Mouse (Mus musculus) heart, postnatal 25 days (tissue): ENCODE data around the gene Trim61. TPM values are rescaled to one million over a fixed set of nuclear protein-coding genes. Genes with fewer than 3 reads are reported as not detected.

Experiments used
- DNase-seq: peaks from one replicate; pipeline ENCODE4 v3.0.0; 2022; ENCODE audit warnings: low spot score
- intact Hi-C: fragments of 180-260 bp; cut with DNase I; formaldehyde crosslinking; loops from one replicate; pipeline ENCODE4 v1.15.1; 2025
- total RNA-seq, 2 experiments: library from RNA; stranded (reverse); gene quantifications; 2 replicates each; pipeline ENCODE4 v1.2.3; 2021

Trim61 gene
- not detected for total RNA-seq

GRCm38 (mm10) chr8:65018423-65018822 lies at the start of gene Trim61, which contains the start of gene Trim60:
Gene Trim61, minus strand, starts transcription at chr8:65018523.
Gene Trim60, minus strand, starts transcription at chr8:65018584.
- intact Hi-C loops = no loop called here
- no peak for DNase-seq

GRCm38 (mm10) chr8:65067694-65068472 lies 49.6 kb upstream of the Trim61 start:
- DNase-seq = no peak
- intact Hi-C loops = no loop called here

GRCm38 (mm10) chr8:65067031-65067430 lies 48.7 kb upstream of the Trim61 start:
- intact Hi-C loops = no loop called here
- DNase-seq = no peak

GRCm38 (mm10) chr8:65065622-65066021 lies 47.3 kb upstream of the Trim61 start:
- intact Hi-C loops = no loop called here
- no peak for DNase-seq

GRCm38 (mm10) chr8:65064071-65064470 lies 45.7 kb upstream of the Trim61 start:
- DNase-seq = no peak
- intact Hi-C loops = no loop called here

- intact Hi-C loops = no loop called here
- no peak for DNase-seq
Observed at GRCm38 (mm10) chr8:65062195-65062594, 43.9 kb upstream of the Trim61 start.

GRCm38 (mm10) chr8:65056722-65057121 lies 38.4 kb upstream of the Trim61 start:
- intact Hi-C loops = no loop called here
- no peak for DNase-seq

- no peak for DNase-seq
- intact Hi-C loops = no loop called here
Observed at GRCm38 (mm10) chr8:65053968-65054367, 35.6 kb upstream of the Trim61 start.

GRCm38 (mm10) chr8:65053554-65053953 lies 35.2 kb upstream of the Trim61 start:
- intact Hi-C loops = no loop called here
- no peak for DNase-seq

- intact Hi-C loops = no loop called here
- no peak for DNase-seq
Observed at GRCm38 (mm10) chr8:65047801-65048200, 29.5 kb upstream of the Trim61 start.

- DNase-seq = no peak
- intact Hi-C loops = no loop called here
Observed at GRCm38 (mm10) chr8:65047193-65047592, 28.9 kb upstream of the Trim61 start.

- DNase-seq = no peak
- intact Hi-C loops = no loop called here
Observed at GRCm38 (mm10) chr8:65046565-65046964, 28.2 kb upstream of the Trim61 start.

- intact Hi-C loops = no loop called here
- DNase-seq = no peak
Observed at GRCm38 (mm10) chr8:65037117-65037533, 18.8 kb upstream of the Trim61 start, which contains the start of gene Apela. Gene Apela, minus strand, starts transcription at chr8:65037336.

GRCm38 (mm10) chr8:65034136-65034535 lies 15.8 kb upstream of the Trim61 start:
- DNase-seq = no peak

GRCm38 (mm10) chr8:65033056-65033455 lies 14.7 kb upstream of the Trim61 start:
- intact Hi-C loops = no loop called here
- no peak for DNase-seq

More at GRCm38 (mm10) chr8:65034136-65034535, 15.8 kb upstream of the Trim61 start:
- intact Hi-C loops = no loop called here

GRCm38 (mm10) chr8:65032107-65032506 lies 13.8 kb upstream of the Trim61 start:
- intact Hi-C loops = no loop called here

GRCm38 (mm10) chr8:65030735-65031485 lies 12.6 kb upstream of the Trim61 start:
- intact Hi-C loops = no loop called here
- DNase-seq = no peak

More at GRCm38 (mm10) chr8:65032107-65032506, 13.8 kb upstream of the Trim61 start:
- no peak for DNase-seq

- no peak for DNase-seq
- intact Hi-C loops = no loop called here
Observed at GRCm38 (mm10) chr8:65029776-65030175, 11.5 kb upstream of the Trim61 start.

- intact Hi-C loops = no loop called here
- no peak for DNase-seq
Observed at GRCm38 (mm10) chr8:65028959-65029686, 10.8 kb upstream of the Trim61 start.

- no peak for DNase-seq
- intact Hi-C loops = loop anchor here (1.0 kb wide), 1 partner anchor 88 kb away; no protein-coding TSS in a partner anchor
Observed at GRCm38 (mm10) chr8:65022485-65022884, 4.2 kb upstream of the Trim61 start.
